Mouse (Mus musculus): ENCODE measurements around the gene Naa50.

Gene Naa50

DNA sequence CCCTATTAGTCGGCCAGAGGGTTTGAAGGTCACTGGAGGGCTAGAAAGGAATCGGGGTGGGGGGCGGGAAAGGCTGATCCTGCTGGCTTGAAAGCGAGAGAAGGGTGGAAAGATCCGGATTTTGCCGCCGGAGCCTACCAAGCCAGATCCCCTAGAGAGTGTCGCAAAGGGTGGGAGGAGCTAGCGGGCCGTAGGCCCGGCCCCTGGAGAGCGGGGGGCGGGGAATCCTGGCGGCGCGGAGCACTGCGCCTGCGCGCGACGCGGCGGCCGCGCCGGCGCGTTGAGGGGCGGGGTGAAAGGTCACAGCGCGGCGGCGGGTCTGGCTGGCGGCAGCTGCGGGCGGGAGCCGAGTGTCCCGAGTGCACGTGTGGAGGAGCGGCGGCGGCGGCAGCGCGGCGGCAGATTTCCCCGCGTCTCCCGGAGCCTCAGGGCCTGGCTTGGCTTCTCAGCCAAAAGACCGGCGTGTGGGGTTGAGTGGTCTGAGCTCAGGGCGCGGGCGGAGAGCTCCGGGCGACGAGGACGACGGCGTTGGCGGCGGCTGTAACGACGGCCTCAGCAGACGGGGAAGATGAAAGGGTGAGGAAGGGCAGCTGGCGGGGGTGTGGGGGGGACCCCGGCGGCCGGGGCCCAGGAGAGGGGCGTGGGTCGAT lies at the start of gene Naa50, which contains the start of gene Atp6v1a:
TSS of gene Naa50 (plus strand) at position 295 of the 650 bp plus-strand sequence.
TSS of gene Atp6v1a (minus strand) at position 170 of the 650 bp plus-strand sequence.
- in situ Hi-C loops (cut with MboI, MseI): no loop called here

GRCm38 (mm10) chr16:44099377-44099776 lies 40.3 kb upstream of the Naa50 start:
- in situ Hi-C loops (cut with MboI, MseI): loop anchor here (10.0 kb wide), 1 partner anchor 1365 kb away; no protein-coding TSS in a partner anchor

- in situ Hi-C loops (cut with MboI, MseI): no loop called here
Observed at GRCm38 (mm10) chr16:44101181-44101710, 38.4 kb upstream of the Naa50 start.

- in situ Hi-C loops (cut with MboI, MseI): no loop called here
Observed at GRCm38 (mm10) chr16:44102925-44103324, 36.7 kb upstream of the Naa50 start.

DNA sequence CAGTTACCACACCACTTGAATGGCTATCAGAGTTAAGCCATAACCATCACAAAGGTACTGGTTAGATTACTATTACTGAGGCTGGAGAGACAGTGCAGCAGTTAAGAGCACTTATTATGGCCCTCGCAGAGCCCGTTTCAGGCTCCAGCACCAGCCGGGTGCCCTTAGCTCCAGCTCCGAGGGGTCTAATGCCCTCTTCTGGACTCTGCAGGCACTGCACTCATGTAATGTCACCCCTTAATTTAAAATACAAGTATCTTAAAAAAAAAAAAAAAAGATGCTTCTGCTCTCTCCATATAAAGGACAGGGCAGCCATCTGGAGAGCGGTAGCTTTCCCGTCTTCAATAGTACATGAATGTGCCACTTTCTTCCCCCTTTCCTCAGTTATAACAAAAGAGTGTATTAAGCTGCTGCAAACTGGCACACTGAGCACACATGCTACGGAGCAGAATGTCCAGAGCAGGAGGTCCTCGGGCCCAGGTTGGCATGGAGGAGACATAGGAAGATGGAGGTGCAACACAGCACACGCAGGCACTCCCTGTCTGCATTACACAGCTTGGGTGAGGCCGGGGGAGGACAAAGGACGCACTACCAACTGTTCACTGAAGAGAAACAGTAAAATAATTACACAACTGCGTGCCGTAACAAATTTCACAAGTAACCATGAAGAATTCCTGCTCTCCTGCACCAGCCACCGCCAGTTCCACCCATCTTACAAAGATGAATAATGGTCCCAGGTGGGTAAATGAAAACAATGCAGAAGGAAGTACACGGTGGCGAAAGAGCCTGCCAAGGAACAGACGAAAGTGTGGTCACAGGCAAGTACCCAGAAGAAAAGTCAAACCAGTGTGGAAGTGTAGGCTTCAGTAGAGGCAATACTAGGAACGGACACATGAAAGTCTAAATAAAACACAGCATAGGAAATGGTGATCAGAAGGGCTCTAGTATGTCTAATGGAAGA lies 35.5 kb upstream of the Naa50 start:
- in situ Hi-C loops (cut with MboI, MseI): no loop called here

DNA sequence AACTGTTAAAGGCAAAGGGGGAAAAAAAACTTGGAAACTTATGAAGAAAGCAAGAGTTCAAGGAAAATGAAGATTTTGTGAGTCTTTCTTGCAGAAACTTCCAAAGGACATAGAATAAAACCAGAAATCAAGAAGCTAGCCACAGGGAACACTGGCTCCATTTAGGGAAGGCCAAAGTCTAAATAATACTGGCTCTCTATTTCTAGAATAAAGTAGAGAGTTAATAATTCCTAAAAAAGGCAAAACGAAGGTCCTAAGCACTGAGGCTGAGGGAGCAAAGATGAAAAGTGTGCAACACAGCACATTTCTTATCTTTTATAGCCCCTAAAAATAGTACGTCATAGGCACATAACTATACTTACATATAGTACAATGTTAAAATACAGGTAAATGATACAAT lies 34.4 kb upstream of the Naa50 start:
- in situ Hi-C loops (cut with MboI, MseI): no loop called here

DNA sequence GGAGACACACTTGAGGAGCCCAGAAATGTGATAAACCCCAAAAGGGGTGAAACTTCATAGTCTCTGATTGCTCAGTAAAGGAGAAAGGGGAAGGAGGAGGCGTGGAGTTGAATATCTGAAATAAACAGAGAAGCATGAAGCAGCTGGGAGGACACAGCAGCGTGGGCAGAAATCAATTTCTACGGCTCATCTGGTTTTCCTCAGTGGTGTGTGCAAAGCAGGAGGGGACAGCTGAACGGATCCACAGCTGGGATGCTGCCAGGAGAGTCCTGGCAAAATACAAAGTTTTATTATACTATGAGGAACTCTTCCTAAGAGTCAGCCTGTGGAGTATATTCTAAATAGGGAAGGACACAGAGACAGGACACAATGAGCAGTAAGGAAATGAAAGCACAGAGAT lies 30.6 kb upstream of the Naa50 start:
- in situ Hi-C loops (cut with MboI, MseI): no loop called here

- in situ Hi-C loops (cut with MboI, MseI): no loop called here
Observed at GRCm38 (mm10) chr16:44119753-44120501, 19.7 kb upstream of the Naa50 start.

DNA sequence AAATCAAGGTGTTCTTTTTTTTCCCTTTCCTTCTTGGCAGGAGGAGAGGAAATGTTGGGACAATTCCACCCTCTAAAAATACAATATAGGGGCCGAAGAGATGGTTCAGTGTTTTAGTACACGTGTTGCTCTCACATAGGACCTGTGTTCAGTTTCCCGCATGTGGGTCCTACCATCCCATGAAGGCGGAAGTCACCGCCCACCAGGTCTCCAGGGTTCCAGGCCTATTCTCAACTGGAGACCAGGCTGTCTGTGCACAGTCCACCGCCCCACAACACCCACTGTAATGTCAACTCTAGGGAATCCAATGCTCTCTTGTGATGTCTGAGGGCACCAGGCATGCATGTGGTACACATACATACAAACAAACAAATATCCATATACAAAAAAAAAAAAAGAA lies 17.5 kb upstream of the Naa50 start:
- in situ Hi-C loops (cut with MboI, MseI): no loop called here

- in situ Hi-C loops (cut with MboI, MseI): no loop called here
Observed at GRCm38 (mm10) chr16:44122574-44122973, 17.1 kb upstream of the Naa50 start.

DNA sequence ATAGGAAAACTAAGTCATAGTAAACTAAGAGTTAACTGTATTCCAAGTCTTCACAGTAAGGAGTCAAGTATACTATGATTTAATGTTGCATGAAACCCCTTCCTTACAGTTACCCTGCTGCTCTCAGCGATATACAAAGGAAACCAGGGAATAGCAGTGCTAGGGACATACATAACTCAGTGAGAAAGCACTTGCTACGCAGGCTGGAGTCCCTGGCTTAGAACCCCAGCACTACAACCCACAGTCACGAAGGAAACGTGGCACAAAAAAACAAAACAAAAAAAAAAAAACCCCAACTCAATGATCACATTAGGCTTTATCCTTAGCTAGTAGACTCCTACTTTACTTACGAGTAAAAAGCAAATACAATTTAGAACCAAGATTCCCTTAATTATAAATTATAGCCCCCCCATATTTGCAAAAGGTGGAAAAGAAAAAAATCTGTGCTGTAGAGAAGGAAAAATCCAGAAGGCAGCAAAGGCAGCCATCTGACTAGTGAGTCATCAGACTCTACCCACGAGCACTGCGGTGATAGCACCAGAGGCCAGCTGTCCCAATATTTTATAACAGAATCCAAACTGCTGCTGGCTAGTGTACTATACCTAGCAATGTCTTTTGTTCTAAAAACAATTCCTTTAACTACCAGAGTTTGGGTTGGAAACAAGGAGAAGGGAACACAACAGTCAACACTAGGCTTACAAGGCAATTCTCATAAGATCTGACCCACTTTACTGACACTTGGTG lies 16.5 kb upstream of the Naa50 start:
- in situ Hi-C loops (cut with MboI, MseI): no loop called here

DNA sequence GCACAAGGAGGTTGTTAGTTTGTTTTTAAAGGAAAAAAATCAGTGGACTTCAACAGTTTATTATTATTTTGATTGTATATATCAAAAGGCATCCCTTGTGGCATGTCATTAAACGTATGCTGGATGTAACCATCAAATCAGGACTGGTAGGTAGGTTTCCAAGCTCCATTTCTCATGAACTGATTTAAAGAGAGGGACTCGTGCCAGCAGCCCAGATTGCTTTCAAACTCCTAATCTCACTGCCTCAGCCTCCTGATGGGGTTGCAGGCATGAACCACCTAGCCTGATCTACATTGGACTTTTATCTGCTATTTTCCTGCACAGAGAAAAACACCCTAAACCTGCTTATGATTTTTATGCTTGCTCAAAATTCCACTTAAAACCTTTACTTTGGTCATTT lies 15.8 kb upstream of the Naa50 start:
- in situ Hi-C loops (cut with MboI, MseI): no loop called here

DNA sequence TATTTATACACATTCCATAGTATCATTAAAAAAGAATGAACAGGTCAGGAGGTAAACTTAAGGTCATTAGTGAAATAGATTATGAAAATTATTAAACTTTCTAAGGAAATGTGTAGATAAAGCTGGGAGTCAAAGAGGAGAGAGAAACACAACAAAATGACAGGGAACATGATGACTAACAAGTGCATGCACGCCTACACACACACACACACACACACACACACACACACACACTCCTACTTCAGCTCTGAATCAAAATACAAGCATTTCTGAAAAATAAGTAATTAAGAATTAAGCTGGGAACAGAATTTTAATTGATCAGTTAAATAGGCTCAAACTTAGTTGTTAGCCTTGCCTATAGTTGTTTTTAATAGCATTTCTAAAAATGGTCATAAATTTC lies 14.9 kb upstream of the Naa50 start:
- in situ Hi-C loops (cut with MboI, MseI): no loop called here

DNA sequence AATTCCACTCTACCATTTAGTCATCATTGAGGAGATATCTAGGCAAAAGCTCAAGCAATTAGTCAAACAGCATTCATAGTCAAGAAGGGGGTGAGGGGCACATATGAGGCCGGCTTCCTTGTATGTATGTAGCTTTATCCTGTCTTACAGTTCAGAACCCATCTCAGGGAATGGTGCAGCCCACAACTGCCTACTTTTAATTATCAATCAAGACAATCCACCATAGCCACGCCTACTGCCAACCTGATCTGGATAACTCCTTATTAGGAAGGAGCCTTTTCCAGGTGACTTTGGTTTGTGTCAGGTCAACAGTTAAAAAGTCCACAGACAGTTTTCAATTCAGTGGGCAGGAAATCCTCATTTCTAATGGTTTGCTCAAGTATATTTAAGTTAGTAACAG lies 14.2 kb upstream of the Naa50 start:
- in situ Hi-C loops (cut with MboI, MseI): no loop called here

DNA sequence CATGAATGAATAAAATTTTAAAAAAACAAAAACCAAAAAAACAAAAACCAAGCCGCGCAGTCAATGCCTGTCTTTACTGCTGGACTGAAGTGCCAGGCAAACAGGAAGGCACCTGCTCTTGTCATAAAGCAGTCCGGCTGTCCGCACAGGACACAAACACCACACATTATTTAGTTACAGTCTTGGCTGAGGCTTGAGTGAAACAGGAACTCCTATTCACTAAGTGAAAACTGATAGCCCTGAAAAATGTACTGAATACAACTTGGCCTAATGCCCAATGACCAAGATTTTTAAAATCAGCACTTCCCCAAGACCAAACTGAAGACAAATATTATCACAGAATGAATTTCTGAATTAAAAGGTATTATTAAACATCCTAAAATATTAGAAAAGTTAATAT lies 13.2 kb upstream of the Naa50 start:
- in situ Hi-C loops (cut with MboI, MseI): no loop called here

- in situ Hi-C loops (cut with MboI, MseI): no loop called here
Observed at GRCm38 (mm10) chr16:44132300-44132699, 7.3 kb upstream of the Naa50 start.

DNA sequence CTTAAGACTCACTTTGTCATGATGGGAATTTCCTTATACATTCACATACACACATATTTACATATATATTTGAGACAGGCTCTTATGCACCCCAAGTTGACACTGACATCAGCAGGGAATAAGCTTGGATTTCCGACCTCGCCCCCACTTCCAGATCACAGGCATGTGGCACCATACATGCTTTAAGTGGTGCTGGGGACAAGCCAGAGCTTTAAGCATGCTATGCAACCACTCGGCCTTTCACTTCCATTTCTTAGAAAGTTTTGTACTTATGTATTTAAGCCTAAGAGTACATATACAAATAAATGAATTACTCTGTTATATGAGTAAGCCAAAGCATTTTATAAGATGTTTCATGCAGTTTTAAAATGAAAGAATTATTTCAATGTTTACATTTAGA lies 6.4 kb upstream of the Naa50 start:
- in situ Hi-C loops (cut with MboI, MseI): no loop called here

- in situ Hi-C loops (cut with MboI, MseI): no loop called here
Observed at GRCm38 (mm10) chr16:44136511-44137021, 3.1 kb upstream of the Naa50 start.

GRCm38 (mm10) chr16:44138377-44138978 lies 1.2 kb upstream of the Naa50 start:
- in situ Hi-C loops (cut with MboI, MseI): no loop called here

GRCm38 (mm10) chr16:44138979-44139535 lies 573 bp upstream of the Naa50 start:
- in situ Hi-C loops (cut with MboI, MseI): no loop called here

All from T-helper 1 cell (primary cell).